Mouse (Mus musculus): ENCODE measurements around the gene Spata21. TPM values are rescaled to one million over a fixed set of nuclear protein-coding genes. Genes with fewer than 3 reads are reported as not detected.
A peak's percentile ranks its signal among the peaks of the same experiment; 100 is the strongest.

The Spata21 gene
- polyA plus RNA-seq, 1 experiment from 2014 or later: not detected

DNA sequence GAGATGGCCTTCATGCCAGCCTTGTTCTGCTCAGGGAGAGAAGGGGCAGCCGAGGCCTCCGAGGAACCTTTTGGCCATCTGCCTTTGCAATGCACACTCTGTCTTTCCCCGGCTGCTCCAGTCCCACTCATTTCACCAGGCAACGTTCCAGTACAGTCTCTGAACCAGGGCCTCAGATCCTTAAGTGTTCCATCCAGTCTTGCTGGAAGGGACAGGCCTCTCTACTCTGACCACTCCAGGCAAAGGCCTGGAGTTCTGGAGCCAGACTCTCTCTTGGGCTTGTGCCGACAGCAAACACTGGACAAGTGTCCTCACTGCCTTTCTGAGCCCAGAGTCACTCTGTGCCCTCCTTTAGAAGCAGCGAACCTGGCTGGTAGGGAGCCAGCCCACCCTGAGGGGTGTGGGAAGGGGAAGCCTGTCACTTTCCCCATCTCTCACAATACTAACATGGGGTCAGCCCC is 26.4 kb downstream of the Spata21 start:
- Histone ChIP-seq H3K4me1 (ENCODE audit: control insufficient read depth, insufficient read depth, low read length) (peaks cover 10% of the 10 kb centered on the region; the same call in 1 of the 2 replicates), H3K27me3 (replicated peaks; ENCODE audit: control insufficient read depth, insufficient read depth, low read length) (no peaks in the 10 kb centered on the region), H3K9ac (ENCODE audit: low read depth, low read length) (peak overlapping the region; percentile 24; the same call in 1 of the 2 replicates), H3K4me2 (ENCODE audit: low read depth, low read length) (no peak overlapping the region), H3K9me3 (ENCODE audit: control insufficient read depth, low read length) (0 out of 2 replicates have a peak, but pooled peaks cover 3% of the 10 kb centered on the region), H3K27ac (ENCODE audit: low read length) (peak overlapping the region; percentile 18; the same call in 1 of the 2 replicates), H3K4me3 (ENCODE audit: low read length) (no peak overlapping the region), H3K36me3 (ENCODE audit: control insufficient read depth, insufficient read depth, low read length) (peaks cover 42% of the 10 kb centered on the region)
- 96% methylated on average over 6 of the region's 6 CpGs for WGBS
- no peak for ATAC-seq

DNA sequence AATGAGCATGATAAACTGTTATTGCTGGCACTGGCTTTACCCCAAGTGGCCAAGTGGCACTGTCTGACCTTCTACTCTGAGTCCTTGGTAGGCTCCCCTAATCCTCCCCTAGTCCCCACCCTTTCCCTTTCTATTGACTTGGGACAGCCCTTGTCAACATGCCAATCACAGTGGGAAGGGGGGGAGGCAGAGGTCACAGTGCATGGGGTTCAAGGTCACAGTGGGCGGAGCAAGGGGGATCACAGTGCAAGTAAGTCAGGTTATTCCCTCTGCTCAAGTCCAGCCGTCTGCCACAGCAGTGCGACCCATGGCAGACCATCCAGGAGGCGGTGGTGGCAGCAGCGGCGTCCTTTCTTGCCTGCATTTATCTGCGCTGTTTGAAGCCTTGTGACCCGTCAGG is 27.3 kb downstream of the Spata21 start:
- H3K4me1 ChIP-seq (ENCODE audit: control insufficient read depth, insufficient read depth, low read length): peaks cover 10% of the 10 kb centered on the region; the same call in 1 of the 2 replicates
- H3K27ac ChIP-seq (ENCODE audit: low read length): no peak overlapping the region
- H3K4me3 ChIP-seq (ENCODE audit: low read length): no peak overlapping the region
- no peak for ATAC-seq
- no peaks in the 10 kb centered on the region for H3K27me3 ChIP-seq (replicated peaks; ENCODE audit: control insufficient read depth, insufficient read depth, low read length)
- H3K9ac ChIP-seq (ENCODE audit: low read depth, low read length): no peak overlapping the region
- peaks cover 39% of the 10 kb centered on the region for H3K36me3 ChIP-seq (ENCODE audit: control insufficient read depth, insufficient read depth, low read length)
- WGBS: 84% methylated on average over 8 of the region's 8 CpGs
- 0 out of 2 replicates have a peak, but pooled peaks cover 3% of the 10 kb centered on the region for H3K9me3 ChIP-seq (ENCODE audit: control insufficient read depth, low read length)
- H3K4me2 ChIP-seq (ENCODE audit: low read depth, low read length): no peak overlapping the region

DNA sequence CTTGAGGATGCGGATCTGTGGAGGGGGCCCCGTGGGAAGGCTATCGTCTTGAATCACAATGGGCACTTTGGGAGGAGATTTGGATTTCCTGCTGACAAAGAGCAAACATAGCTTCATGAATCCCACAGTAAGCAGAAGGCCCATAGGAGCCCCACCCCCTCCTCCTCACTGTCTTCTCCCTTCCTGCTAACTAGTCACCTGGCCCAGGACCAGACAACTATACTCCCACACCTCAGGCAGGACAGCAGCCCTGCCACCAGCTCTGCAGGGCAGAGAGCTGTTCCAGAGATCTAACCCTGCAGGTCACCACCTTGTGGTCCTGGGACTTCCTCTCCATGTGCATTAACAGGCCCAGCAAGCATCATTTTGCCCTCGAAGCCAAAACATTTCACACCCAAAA is 30.6 kb downstream of the Spata21 start:
- no peak overlapping the region for H3K4me2 ChIP-seq (ENCODE audit: low read depth, low read length)
- no peak overlapping the region for H3K9ac ChIP-seq (ENCODE audit: low read depth, low read length)
- WGBS: 65% methylated on average over 4 of the region's 4 CpGs
- no peak overlapping the region for H3K27ac ChIP-seq (ENCODE audit: low read length)
- no peaks in the 10 kb centered on the region for H3K9me3 ChIP-seq (ENCODE audit: control insufficient read depth, low read length)
- no peaks in the 10 kb centered on the region for H3K27me3 ChIP-seq (replicated peaks; ENCODE audit: control insufficient read depth, insufficient read depth, low read length)
- no peak overlapping the region for H3K4me3 ChIP-seq (ENCODE audit: low read length)
- peaks cover 18% of the 10 kb centered on the region for H3K36me3 ChIP-seq (ENCODE audit: control insufficient read depth, insufficient read depth, low read length)
- no peak for ATAC-seq
- peaks cover 10% of the 10 kb centered on the region; the same call in 1 of the 2 replicates for H3K4me1 ChIP-seq (ENCODE audit: control insufficient read depth, insufficient read depth, low read length)

DNA sequence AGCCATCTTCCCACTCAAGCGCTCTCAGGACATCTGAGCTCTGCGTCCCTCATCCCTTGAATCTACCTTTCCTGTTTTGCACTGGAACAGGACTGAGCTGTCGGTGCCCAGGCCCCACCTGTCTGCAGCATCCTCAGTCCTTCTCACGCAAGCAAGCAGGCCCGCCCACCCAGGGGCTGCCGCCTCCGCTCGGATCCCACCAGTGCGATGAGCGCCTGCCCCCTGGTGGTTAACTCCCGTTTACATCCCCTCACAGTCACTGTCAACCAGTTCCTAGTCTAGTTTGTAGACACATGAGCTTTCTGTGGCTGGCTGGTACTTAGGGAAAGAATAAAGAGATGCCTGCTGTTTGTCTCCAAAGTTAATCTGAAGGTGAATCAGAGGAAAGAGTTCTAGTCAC is 32.6 kb downstream of the Spata21 start:
- no peaks in the 10 kb centered on the region for H3K27me3 ChIP-seq (replicated peaks; ENCODE audit: control insufficient read depth, insufficient read depth, low read length)
- WGBS: 23% methylated on average over 11 of the region's 11 CpGs
- ATAC-seq: peak; percentile 51
- H3K4me1 ChIP-seq (ENCODE audit: control insufficient read depth, insufficient read depth, low read length): 0 out of 2 replicates have a peak, but pooled peaks cover 8% of the 10 kb centered on the region
- H3K27ac ChIP-seq (ENCODE audit: low read length): no peak overlapping the region
- H3K9ac ChIP-seq (ENCODE audit: low read depth, low read length): no peak overlapping the region
- peaks cover 11% of the 10 kb centered on the region; the same call in 1 of the 2 replicates for H3K36me3 ChIP-seq (ENCODE audit: control insufficient read depth, insufficient read depth, low read length)
- no peak overlapping the region for H3K4me3 ChIP-seq (ENCODE audit: low read length)
- H3K4me2 ChIP-seq (ENCODE audit: low read depth, low read length): no peak overlapping the region
- H3K9me3 ChIP-seq (ENCODE audit: control insufficient read depth, low read length): no peaks in the 10 kb centered on the region

DNA sequence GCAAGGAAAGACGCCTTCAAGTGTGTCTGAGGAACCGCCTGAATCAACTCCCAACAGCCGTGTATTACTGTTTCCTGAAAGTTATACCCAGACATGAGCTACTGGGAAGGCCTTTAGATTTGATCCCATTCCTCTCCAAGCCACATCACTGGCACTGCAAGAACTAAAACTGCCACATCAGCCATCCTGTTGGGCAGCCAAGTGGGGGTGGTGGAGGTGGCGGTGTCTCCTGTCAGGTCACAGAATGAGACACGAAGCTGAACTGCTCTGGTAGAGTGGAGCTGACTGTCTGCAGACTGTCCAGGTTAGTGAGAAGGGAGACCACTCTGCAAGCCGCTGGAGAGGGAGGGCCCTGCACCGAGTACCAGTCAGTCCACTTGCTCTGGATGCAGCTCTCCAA is 34.5 kb downstream of the Spata21 start:
- Histone ChIP-seq H3K4me3 (ENCODE audit: low read length) (no peak overlapping the region), H3K4me1 (ENCODE audit: control insufficient read depth, insufficient read depth, low read length) (0 out of 2 replicates have a peak, but pooled peaks cover 8% of the 10 kb centered on the region), H3K27ac (ENCODE audit: low read length) (no peak overlapping the region), H3K9me3 (ENCODE audit: control insufficient read depth, low read length) (no peaks in the 10 kb centered on the region), H3K36me3 (ENCODE audit: control insufficient read depth, insufficient read depth, low read length) (peaks cover 2% of the 10 kb centered on the region; the same call in 1 of the 2 replicates), H3K27me3 (replicated peaks; ENCODE audit: control insufficient read depth, insufficient read depth, low read length) (no peaks in the 10 kb centered on the region), H3K4me2 (ENCODE audit: low read depth, low read length) (no peak overlapping the region), H3K9ac (ENCODE audit: low read depth, low read length) (no peak overlapping the region)
- ATAC-seq: no peak
- WGBS: 77% methylated on average over 7 of the region's 7 CpGs

DNA sequence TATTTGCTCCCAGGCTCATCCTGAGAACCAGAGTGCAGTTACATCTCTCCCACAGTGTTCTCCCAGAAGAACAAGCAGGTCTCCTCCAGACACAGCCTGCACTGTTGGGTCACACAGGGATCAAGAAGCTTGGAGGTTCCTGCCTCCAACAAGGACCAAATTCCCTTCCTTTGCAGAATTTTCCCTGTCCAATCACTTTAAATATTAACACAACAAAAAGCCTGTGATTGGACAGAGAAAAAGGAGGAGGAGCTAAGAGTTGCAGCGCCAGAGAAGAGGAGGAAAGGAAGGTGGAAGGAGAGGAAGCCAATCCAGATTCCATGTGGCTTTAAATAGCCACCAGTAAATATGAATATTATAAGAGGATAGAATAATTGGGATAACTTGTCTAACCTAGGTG is 34.9 kb downstream of the Spata21 start:
- no peak for ATAC-seq
- H3K27me3 ChIP-seq (replicated peaks; ENCODE audit: control insufficient read depth, insufficient read depth, low read length): no peaks in the 10 kb centered on the region
- H3K4me2 ChIP-seq (ENCODE audit: low read depth, low read length): no peak overlapping the region
- H3K4me3 ChIP-seq (ENCODE audit: low read length): no peak overlapping the region
- H3K9me3 ChIP-seq (ENCODE audit: control insufficient read depth, low read length): no peaks in the 10 kb centered on the region
- WGBS: 27% methylated on average over 1 of the region's 1 CpGs
- H3K4me1 ChIP-seq (ENCODE audit: control insufficient read depth, insufficient read depth, low read length): 0 out of 2 replicates have a peak, but pooled peaks cover 8% of the 10 kb centered on the region
- no peaks in the 10 kb centered on the region for H3K36me3 ChIP-seq (ENCODE audit: control insufficient read depth, insufficient read depth, low read length)
- H3K27ac ChIP-seq (ENCODE audit: low read length): no peak overlapping the region
- H3K9ac ChIP-seq (ENCODE audit: low read depth, low read length): no peak overlapping the region

DNA sequence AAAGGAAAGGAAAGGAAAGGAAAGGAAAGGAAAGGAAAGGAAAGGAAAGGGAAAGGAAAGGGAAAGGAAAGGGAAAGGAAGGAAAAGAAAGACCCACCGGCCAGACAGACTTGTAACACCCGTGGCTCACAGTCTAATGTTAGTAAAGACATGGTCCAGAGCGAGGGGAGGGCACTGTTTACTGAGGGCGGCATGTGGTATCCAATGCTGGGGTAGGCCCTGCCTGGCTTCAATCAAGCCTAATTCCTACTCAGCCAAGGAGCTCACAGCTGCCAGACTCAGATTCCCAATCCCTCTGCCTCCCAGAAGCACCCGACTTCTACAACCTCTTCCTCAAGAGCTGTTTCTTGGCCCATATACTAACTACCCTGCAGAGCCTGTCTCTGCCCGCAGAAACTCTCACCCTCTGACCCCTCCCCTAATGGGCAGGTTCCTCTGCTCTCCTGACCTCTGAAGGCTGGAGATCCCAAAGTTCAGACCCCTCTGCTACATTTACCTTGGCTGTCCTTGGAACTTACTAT is 41.1 kb downstream of the Spata21 start:
- Histone ChIP-seq H3K4me3 (ENCODE audit: low read length) (no peak overlapping the region), H3K4me1 (ENCODE audit: control insufficient read depth, insufficient read depth, low read length) (peaks cover 42% of the 10 kb centered on the region), H3K9ac (ENCODE audit: low read depth, low read length) (no peak overlapping the region), H3K4me2 (ENCODE audit: low read depth, low read length) (0 out of 2 replicates have a peak overlapping the region, but pooled peaks have one; percentile 5), H3K36me3 (ENCODE audit: control insufficient read depth, insufficient read depth, low read length) (no peaks in the 10 kb centered on the region), H3K9me3 (ENCODE audit: control insufficient read depth, low read length) (no peaks in the 10 kb centered on the region), H3K27me3 (replicated peaks; ENCODE audit: control insufficient read depth, insufficient read depth, low read length) (no peaks in the 10 kb centered on the region), H3K27ac (ENCODE audit: low read length) (peak overlapping the region; percentile 70)
- no peak for ATAC-seq
- WGBS: 19% methylated on average over 6 of the region's 6 CpGs

DNA sequence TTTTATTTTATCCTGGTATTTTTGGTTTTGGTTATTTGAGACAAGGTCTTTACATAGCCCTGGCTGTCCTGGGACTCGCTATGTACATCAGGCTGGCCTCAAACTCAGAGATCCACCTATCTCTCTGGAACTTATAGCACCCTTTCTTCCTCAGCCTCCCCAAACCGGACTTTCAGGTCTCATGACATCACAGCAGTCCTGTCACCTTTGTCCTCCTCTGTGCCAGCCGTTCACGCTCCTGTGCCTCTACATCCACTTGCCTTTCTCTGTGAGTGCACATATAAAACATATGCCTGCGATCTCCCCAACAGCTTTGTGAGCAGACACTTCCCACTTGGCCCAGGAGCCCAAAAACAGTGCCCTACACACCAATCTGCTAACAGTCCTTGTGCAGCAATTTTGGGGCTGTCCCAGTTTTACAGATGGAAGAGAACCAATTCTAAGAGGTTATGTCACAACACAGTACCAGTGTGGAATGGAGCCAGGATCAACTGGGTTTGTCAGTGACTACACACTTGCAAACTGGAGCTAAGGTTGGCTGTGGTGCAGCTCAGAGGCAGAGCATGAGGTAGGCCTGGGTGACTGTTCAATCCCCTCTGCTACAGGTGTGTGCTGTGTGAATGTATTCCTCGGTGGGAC is 42.7 kb downstream of the Spata21 start:
- peak overlapping the region; percentile 16; the same call in 1 of the 2 replicates for H3K4me3 ChIP-seq (ENCODE audit: low read length)
- peaks cover 50% of the 10 kb centered on the region for H3K4me1 ChIP-seq (ENCODE audit: control insufficient read depth, insufficient read depth, low read length)
- peak overlapping the region; percentile 42 for H3K9ac ChIP-seq (ENCODE audit: low read depth, low read length)
- H3K27me3 ChIP-seq (replicated peaks; ENCODE audit: control insufficient read depth, insufficient read depth, low read length): no peaks in the 10 kb centered on the region
- peak overlapping the region; percentile 48 for H3K4me2 ChIP-seq (ENCODE audit: low read depth, low read length)
- WGBS: 48% methylated on average over 6 of the region's 6 CpGs
- no peaks in the 10 kb centered on the region for H3K36me3 ChIP-seq (ENCODE audit: control insufficient read depth, insufficient read depth, low read length)
- H3K27ac ChIP-seq (ENCODE audit: low read length): peak overlapping the region; percentile 96
- ATAC-seq: peak; percentile 45
- no peaks in the 10 kb centered on the region for H3K9me3 ChIP-seq (ENCODE audit: control insufficient read depth, low read length)

DNA sequence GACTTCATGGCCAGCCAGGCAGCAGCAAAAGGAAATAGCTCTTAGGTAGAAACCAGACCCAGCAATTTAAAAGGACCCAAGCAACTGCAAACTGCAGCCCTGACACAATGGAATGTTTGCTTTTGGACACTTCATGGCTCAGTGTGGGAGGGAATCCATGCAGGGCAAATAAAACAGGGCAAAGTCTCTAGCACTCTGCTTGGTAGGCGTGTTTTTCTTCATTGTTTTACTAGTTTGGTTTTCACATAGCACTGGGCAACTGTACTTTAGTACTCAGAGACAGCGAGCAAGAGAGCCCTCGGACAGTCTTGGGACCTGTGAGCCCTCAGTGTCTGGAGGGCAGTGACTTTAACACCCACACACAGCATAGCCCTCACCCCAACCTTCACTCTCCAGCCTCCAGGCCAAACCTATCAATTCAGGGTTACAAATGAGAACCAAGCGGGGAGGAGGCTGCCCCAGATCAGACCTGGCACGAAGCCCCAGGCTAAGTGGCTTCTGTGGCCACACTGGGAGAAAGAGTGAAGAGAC is 43.5 kb downstream of the Spata21 start:
- H3K9ac ChIP-seq (ENCODE audit: low read depth, low read length): peak overlapping the region; percentile 60
- 24% methylated on average over 5 of the region's 5 CpGs for WGBS
- H3K9me3 ChIP-seq (ENCODE audit: control insufficient read depth, low read length): no peaks in the 10 kb centered on the region
- H3K4me3 ChIP-seq (ENCODE audit: low read length): no peak overlapping the region
- H3K27ac ChIP-seq (ENCODE audit: low read length): peak overlapping the region; percentile 96
- no peaks in the 10 kb centered on the region for H3K36me3 ChIP-seq (ENCODE audit: control insufficient read depth, insufficient read depth, low read length)
- peak overlapping the region; percentile 48 for H3K4me2 ChIP-seq (ENCODE audit: low read depth, low read length)
- H3K4me1 ChIP-seq (ENCODE audit: control insufficient read depth, insufficient read depth, low read length): peaks cover 58% of the 10 kb centered on the region
- ATAC-seq: peak; percentile 83
- no peaks in the 10 kb centered on the region for H3K27me3 ChIP-seq (replicated peaks; ENCODE audit: control insufficient read depth, insufficient read depth, low read length)
